Mouse (Mus musculus) lung, embryonic 15.5 days (tissue): ENCODE measurements around the gene Ccdc17. TPM values are rescaled to one million over a fixed set of nuclear protein-coding genes. Genes with fewer than 3 reads are reported as not detected.

Source experiments
- ATAC-seq: fragments of 200-750 bp; cut with Nextera tagmentation; 2 replicates; pipeline ENCODE4 v1.8.0; 2017; ENCODE audit warnings: moderate number of reproducible peaks, borderline replicate concordance; ENCODE audit not compliant: low FRiP score, low TSS enrichment; ENCODE audit errors: extremely low read depth
- H3K27ac ChIP-seq: fragments of 300-500 bp; sonication (generic); 2 replicates; pipeline ENCODE4 v1.5.1; 2015; ENCODE audit warnings: moderate library complexity, mild to moderate bottlenecking, inconsistent platforms
- H3K27me3 ChIP-seq: fragments of 300-500 bp; sonication (generic); 2 replicates; pipeline ENCODE4 v1.6.1; 2015; ENCODE audit warnings: inconsistent platforms
- H3K36me3 ChIP-seq: fragments of 300-500 bp; sonication (generic); 2 replicates; pipeline ENCODE4 v1.6.1; 2015; ENCODE audit warnings: inconsistent platforms
- H3K4me1 ChIP-seq: fragments of 300-500 bp; sonication (generic); 2 replicates; pipeline ENCODE4 v1.6.1; 2015; ENCODE audit warnings: inconsistent platforms
- H3K4me2 ChIP-seq: fragments of 300-500 bp; sonication (generic); 2 replicates; pipeline ENCODE4 v1.6.1; 2015; ENCODE audit warnings: inconsistent platforms, mild to moderate bottlenecking, moderate library complexity
- H3K4me3 ChIP-seq: fragments of 300-500 bp; sonication (generic); 2 replicates; pipeline ENCODE4 v1.5.1; 2015; ENCODE audit warnings: mild to moderate bottlenecking, inconsistent platforms
- H3K9ac ChIP-seq: fragments of 300-500 bp; sonication (generic); 2 replicates; pipeline ENCODE4 v1.6.1; 2015; ENCODE audit warnings: inconsistent platforms
- H3K9me3 ChIP-seq: fragments of 300-500 bp; sonication (generic); 2 replicates; pipeline ENCODE4 v1.6.1; 2016; ENCODE audit warnings: inconsistent platforms
- WGBS: fragments of 180-500 bp; shearing (Covaris S2); methylation state at CpG from one replicate; pipeline ENCODE4 v1.1.7; 2015; 5-methylcytosine and 5-hydroxymethylcytosine counted together
- polyA plus RNA-seq: library from polyadenylated mRNA; unstranded; fragments of >200 nt; fragmentation: Nextera tagmentation; extraction: Ambion mirVana; gene quantifications from 2 replicates; pipeline ENCODE4 v1.2.1, GENCODE M21; 2015

Gene Ccdc17
- polyA plus RNA-seq, 1 experiment from 2014 or later, result 9.1 TPM

DNA sequence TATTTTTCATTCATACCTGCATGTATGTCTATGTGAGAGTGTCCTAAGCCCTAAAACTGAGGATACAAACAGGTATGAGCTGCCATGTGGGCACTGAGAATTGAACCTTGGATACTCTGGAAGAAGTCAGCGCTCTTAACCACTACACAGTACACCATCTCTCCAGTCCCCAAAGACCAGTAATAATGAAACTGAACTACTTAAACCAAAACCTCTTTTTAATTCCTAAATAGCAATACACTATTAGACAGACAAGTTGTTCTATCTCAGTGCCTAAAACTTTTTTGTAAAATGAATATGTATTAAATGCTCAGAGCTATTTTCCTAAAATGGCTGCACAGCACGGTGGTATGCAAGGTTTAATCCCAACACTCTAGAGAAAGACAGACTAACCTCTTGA is 18.8 kb downstream of the Ccdc17 start:
- no peak for ATAC-seq
- no peak overlapping the region for H3K9ac ChIP-seq
- no peaks in the 10 kb centered on the region for H3K9me3 ChIP-seq
- H3K4me2 ChIP-seq, result no peak overlapping the region
- no peak overlapping the region for H3K27ac ChIP-seq
- no peaks in the 10 kb centered on the region for H3K27me3 ChIP-seq
- H3K4me1 ChIP-seq, result no peaks in the 10 kb centered on the region
- H3K36me3 ChIP-seq, result peaks cover 61% of the 10 kb centered on the region
- H3K4me3 ChIP-seq, result no peak overlapping the region
- 95% methylated on average over 2 of the region's 2 CpGs for WGBS

DNA sequence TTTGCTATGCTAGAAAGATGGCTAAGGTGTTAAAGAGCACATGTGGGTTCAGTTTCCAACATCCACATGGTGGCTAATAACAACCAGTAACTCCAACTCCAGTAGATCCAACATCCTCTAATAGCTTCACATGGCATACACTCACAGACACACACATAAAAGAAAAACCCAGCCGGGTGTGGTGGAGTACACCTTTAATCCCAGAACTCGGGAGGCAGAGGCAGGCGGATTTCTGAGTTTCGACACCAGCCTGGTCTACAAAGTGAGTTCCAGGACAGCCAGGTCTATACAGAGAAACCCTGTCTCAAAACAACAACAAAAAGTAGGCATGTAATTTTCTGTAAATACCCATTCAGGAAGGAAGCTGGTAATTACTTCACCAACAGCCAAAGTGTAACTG is 28.4 kb downstream of the Ccdc17 start:
- no peak overlapping the region for H3K27ac ChIP-seq
- peaks cover 23% of the 10 kb centered on the region for H3K36me3 ChIP-seq
- ATAC-seq, result no peak
- H3K9ac ChIP-seq, result no peak overlapping the region
- H3K9me3 ChIP-seq, result no peaks in the 10 kb centered on the region
- H3K4me3 ChIP-seq, result no peak overlapping the region; the same call in 1 of the 2 replicates
- no peak overlapping the region for H3K4me2 ChIP-seq
- H3K27me3 ChIP-seq, result no peaks in the 10 kb centered on the region
- H3K4me1 ChIP-seq, result peaks cover 20% of the 10 kb centered on the region
- 92% methylated on average over 4 of the region's 4 CpGs for WGBS

DNA sequence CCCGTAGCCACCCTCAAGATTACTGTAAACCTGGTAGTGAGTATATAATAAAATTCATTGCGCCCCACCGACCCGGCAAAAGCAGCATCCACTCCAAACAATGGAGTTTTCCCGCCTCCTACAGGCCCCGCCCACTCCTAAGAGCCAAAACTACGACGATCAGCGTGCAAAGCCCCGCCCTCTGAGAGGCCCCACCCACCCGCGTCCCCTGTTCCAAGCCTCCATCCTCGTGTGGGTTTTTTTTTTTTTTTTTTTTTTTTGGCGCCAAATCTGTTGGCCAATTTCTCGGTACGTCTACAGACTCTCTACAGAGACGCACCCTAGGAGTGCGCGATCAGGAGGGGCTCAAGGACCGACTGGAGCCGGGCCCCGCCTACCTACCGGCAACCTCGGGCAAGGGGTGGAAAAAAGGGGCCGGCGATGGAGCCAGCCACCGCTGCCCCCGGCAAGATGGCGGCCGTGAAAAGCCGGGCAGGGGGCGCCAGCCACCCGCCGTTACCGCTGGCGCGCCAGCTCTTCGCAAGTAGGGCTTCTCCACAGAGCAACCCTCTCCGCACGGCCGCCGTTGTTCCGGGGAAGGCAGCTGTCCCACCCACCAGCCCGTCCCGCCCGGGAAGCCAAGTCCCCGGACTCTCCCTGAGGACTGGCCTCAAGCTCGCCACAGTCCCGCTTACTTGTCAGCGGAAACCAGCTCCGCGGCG is 30.4 kb downstream of the Ccdc17 start:
- Histone ChIP-seq H3K4me3 (peak overlapping the region; percentile 99), H3K27ac (peak overlapping the region; percentile 97), H3K4me1 (peaks cover 20% of the 10 kb centered on the region), H3K9me3 (no peaks in the 10 kb centered on the region), H3K4me2 (peak overlapping the region; percentile 73), H3K27me3 (no peaks in the 10 kb centered on the region), H3K36me3 (peaks cover 8% of the 10 kb centered on the region), H3K9ac (peak overlapping the region; percentile 91)
- under 1% methylated on average over 53 of the region's 53 CpGs for WGBS
- ATAC-seq, result peak; percentile 81

DNA sequence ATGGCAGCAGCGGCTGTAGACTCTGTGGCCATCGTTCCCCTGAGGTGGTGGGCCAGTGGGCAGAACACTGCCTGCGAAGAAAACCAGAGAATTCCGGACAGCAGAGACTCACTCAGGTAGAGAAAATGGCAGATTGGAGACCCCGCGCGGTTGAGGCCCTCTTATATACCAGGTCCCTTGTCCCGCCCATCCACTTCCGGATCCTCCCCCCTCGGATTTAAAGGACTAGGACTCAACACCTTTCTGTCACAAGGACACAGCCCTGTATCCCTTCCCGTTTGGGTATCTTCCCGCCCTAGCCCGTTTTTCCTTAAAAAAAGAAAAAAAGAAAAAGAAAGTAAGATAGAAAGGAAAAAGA is 30.9 kb downstream of the Ccdc17 start:
- no peaks in the 10 kb centered on the region for H3K9me3 ChIP-seq
- 0% methylated on average over 13 of the region's 13 CpGs for WGBS
- peak overlapping the region; percentile 97 for H3K27ac ChIP-seq
- peak overlapping the region; percentile 73 for H3K4me2 ChIP-seq
- ATAC-seq, result peak; percentile 92
- peak overlapping the region; percentile 91 for H3K9ac ChIP-seq
- H3K4me3 ChIP-seq, result peak overlapping the region; percentile 99
- no peaks in the 10 kb centered on the region for H3K27me3 ChIP-seq
- H3K36me3 ChIP-seq, result peaks cover 7% of the 10 kb centered on the region
- H3K4me1 ChIP-seq, result peaks cover 20% of the 10 kb centered on the region

DNA sequence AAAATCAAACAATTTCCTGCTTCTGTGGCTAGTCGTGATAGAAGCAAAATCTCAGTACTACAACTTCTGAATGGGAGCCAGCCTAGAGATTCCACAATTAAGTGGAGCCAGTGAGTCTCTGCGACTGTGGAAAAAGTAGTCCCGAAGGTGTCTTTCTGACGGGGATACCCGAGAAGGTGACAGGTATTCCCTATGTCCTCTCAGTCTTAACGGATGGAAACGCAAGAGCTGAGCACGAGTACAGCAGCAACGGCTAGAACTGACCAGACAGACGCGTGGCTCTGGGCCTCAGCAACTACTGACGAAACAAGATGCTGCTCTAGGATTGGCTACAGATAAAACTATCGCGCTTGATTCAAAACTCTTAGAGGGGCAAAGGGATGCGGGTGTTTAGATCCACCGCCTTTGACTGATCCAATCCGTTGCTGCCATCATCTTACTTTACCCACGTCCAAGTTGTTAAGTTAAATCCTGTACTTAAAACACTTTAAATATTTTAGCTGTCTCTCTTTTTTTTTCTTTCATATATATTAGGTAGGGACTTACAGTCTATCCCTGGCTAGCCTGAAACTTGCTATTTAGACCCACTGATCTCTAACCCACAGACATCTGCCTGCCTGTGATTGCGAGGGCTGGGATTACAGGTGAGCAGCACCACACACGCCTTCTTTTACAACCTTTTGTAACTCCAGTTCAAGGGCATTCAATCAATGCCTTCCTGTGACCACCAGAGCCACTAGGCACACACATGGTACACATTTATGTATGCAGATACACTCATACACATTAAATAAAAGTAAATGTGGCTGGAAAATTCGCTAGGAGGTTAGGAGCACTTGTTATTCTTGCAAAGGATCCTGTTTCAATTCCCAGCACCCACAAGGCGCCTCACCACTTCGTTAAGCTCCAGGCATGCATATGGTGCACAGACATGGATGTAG is 31.5 kb downstream of the Ccdc17 start, which contains the start of gene Nasp:
Gene Nasp, minus strand, starts transcription at position 220 of the 941 bp plus-strand sequence.
- 7% methylated on average over 23 of the region's 23 CpGs for WGBS
- peak within 1 kb of the TSS; percentile 91 for H3K9ac ChIP-seq
- peaks cover 5% of the 10 kb centered on the region; the same call in 1 of the 2 replicates for H3K36me3 ChIP-seq
- ATAC-seq, result peak; percentile 89
- H3K4me2 ChIP-seq, result peak within 1 kb of the TSS; percentile 73
- H3K4me3 ChIP-seq, result peak within 1 kb of the TSS; percentile 99
- peaks cover 20% of the 10 kb centered on the region for H3K4me1 ChIP-seq
- no peaks in the 10 kb centered on the region for H3K27me3 ChIP-seq
- H3K27ac ChIP-seq, result peak within 1 kb of the TSS; percentile 97
- no peaks in the 10 kb centered on the region for H3K9me3 ChIP-seq

DNA sequence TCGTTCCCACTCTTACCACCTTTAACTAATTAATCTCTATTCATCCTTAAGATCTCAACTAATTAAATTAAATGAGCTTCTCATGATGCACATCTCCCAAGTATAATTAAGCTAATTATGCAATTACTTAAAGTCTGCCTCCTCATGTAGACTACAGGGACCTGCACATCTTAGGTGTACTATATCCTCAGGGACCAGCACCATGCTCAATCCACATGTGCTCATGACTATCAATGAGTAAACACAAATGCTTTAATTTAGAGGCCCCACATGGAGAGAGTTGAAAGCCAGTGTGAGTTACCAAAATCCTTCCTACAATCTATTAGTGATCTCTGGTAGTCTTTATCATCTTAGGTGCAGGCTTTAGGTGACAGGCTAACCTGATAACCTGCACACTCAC is 38.7 kb downstream of the Ccdc17 start:
- no peak for ATAC-seq
- H3K9ac ChIP-seq, result no peak overlapping the region
- no peak overlapping the region for H3K4me2 ChIP-seq
- no peak overlapping the region for H3K4me3 ChIP-seq
- 85% methylated on average over 1 of the region's 1 CpGs for WGBS
- H3K9me3 ChIP-seq, result no peaks in the 10 kb centered on the region
- no peaks in the 10 kb centered on the region for H3K4me1 ChIP-seq
- no peak overlapping the region for H3K27ac ChIP-seq
- peaks cover 68% of the 10 kb centered on the region for H3K36me3 ChIP-seq
- H3K27me3 ChIP-seq, result no peaks in the 10 kb centered on the region

DNA sequence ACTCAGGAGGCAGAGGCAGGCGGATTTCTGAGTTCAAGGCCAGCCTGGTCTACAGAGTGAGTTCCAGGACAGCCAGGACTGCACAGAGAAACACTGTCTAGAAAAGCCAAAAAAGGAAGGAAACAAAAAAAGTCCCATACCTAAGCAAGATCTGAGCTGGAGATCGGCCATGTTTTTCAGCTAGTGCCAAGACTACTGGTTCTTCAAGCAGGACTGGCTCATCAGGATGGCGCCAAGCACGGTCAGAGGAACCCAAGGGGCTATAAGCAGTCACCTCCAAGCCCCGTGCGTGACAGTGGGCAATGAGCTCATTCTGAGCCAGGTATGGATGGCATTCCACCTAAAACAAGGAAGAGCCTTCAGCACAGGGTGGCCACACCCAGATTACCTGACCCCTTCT is 42.4 kb downstream of the Ccdc17 start:
- Histone ChIP-seq H3K9ac (no peak overlapping the region), H3K9me3 (no peaks in the 10 kb centered on the region), H3K27ac (no peak overlapping the region), H3K36me3 (peaks cover 90% of the 10 kb centered on the region), H3K4me2 (no peak overlapping the region), H3K4me1 (no peaks in the 10 kb centered on the region), H3K27me3 (no peaks in the 10 kb centered on the region), H3K4me3 (no peak overlapping the region)
- no peak for ATAC-seq
- 93% methylated on average over 6 of the region's 6 CpGs for WGBS

DNA sequence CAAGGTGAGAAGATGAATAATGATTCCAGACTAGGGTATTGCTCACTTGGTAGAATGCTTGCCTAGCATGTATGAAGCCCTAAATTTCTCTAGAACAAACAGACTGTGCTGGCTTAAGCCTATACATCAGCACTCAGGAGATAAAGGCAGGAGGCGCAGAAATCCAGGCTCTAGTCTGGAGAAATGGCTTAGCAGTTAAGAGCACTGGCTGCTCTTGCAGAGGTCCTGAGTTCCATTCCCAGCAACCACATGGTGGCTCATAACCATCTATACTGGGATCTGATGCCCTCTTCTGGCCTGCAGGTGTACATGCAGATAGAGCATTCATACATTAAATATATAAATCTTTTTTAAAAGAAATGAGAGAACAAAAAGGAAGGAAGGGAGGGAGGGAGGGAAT is 45.6 kb downstream of the Ccdc17 start:
- no peaks in the 10 kb centered on the region for H3K27me3 ChIP-seq
- no peak overlapping the region for H3K4me3 ChIP-seq
- no peak overlapping the region for H3K4me2 ChIP-seq
- H3K9me3 ChIP-seq, result no peaks in the 10 kb centered on the region
- H3K4me1 ChIP-seq, result 0 out of 2 replicates have a peak, but pooled peaks cover 4% of the 10 kb centered on the region
- 93% methylated on average over 1 of the region's 1 CpGs for WGBS
- ATAC-seq, result no peak
- no peak overlapping the region for H3K27ac ChIP-seq
- H3K9ac ChIP-seq, result no peak overlapping the region
- peaks cover 76% of the 10 kb centered on the region for H3K36me3 ChIP-seq

DNA sequence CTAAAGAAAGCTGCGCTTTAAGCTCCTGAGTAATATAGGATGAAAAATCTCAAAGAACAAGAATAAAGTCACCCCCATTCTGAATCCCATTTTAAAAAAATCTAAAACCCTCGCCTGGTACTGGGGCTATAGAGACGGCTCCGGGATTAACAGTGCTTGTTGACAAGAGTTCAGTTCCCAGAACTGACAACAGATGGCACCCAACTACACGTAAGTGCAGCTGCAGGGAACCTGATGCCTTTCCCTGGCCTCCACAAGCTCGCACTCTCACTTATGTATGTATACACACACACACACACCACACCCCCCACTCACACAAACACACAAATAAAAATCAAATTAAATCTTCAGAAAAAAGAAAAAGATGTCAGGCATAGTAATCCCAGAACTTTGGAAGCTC is 47.9 kb downstream of the Ccdc17 start:
- no peak overlapping the region for H3K9ac ChIP-seq
- no peak overlapping the region for H3K27ac ChIP-seq
- H3K4me3 ChIP-seq, result no peak overlapping the region
- H3K9me3 ChIP-seq, result no peaks in the 10 kb centered on the region
- no peak for ATAC-seq
- H3K27me3 ChIP-seq, result no peaks in the 10 kb centered on the region
- H3K4me1 ChIP-seq, result peaks cover 14% of the 10 kb centered on the region; the same call in 1 of the 2 replicates
- H3K4me2 ChIP-seq, result no peak overlapping the region
- 55% methylated on average over 6 of the region's 6 CpGs for WGBS
- peaks cover 70% of the 10 kb centered on the region for H3K36me3 ChIP-seq

DNA sequence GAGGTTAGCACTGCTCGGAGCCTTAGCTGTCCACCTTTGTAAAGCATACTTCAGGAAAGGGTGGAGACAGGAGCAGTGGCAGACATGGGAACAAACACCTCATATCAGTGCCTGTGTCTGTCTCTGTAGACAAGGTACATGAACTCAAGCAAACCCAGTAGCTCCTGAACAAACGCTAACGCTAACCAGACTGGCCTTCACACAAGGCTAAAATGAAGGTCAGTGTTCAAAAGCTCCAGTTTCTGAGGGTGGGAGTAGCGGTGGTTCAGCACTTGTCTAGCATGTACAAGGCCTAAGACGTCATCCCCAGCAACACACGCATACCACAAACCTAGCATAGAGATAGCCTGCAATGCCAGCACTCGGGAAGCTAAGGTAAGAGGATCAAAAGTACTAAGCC is 49.2 kb downstream of the Ccdc17 start:
- Histone ChIP-seq H3K27me3 (no peaks in the 10 kb centered on the region), H3K9me3 (no peaks in the 10 kb centered on the region), H3K27ac (no peak overlapping the region), H3K4me3 (no peak overlapping the region), H3K9ac (no peak overlapping the region), H3K4me1 (peaks cover 24% of the 10 kb centered on the region), H3K36me3 (peaks cover 62% of the 10 kb centered on the region), H3K4me2 (no peak overlapping the region)
- WGBS, result 79% methylated on average over 7 of the region's 7 CpGs
- no peak for ATAC-seq

DNA sequence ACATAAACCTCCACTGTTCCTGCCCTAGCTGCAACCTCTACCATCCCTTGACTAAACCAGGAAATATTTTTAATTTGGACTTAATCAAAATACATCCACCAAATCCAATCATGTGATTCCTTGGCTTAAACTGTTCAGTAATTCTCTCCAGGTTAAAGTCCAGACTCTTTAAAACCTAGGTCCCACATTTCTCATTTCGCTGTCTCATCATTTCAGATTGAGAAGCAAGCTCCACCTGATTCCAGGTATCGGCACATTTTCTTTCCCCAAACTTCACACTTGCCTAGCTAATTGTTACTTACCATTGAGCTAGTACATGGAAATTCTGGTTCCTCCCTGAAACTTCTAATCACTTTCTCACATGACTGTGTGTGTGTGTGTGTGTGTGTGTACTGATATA is 53.0 kb downstream of the Ccdc17 start:
- Histone ChIP-seq H3K9ac (no peak overlapping the region), H3K9me3 (no peaks in the 10 kb centered on the region), H3K27ac (no peak overlapping the region), H3K4me1 (peaks cover 24% of the 10 kb centered on the region), H3K4me3 (no peak overlapping the region; the same call in 1 of the 2 replicates), H3K36me3 (peaks cover 33% of the 10 kb centered on the region), H3K27me3 (no peaks in the 10 kb centered on the region), H3K4me2 (peak overlapping the region; percentile 61)
- 98% methylated on average over 2 of the region's 2 CpGs for WGBS
- ATAC-seq, result no peak
